Comparison of ENCODE assay signal across 9 mouse cellular contexts in the genomic region with DNA sequence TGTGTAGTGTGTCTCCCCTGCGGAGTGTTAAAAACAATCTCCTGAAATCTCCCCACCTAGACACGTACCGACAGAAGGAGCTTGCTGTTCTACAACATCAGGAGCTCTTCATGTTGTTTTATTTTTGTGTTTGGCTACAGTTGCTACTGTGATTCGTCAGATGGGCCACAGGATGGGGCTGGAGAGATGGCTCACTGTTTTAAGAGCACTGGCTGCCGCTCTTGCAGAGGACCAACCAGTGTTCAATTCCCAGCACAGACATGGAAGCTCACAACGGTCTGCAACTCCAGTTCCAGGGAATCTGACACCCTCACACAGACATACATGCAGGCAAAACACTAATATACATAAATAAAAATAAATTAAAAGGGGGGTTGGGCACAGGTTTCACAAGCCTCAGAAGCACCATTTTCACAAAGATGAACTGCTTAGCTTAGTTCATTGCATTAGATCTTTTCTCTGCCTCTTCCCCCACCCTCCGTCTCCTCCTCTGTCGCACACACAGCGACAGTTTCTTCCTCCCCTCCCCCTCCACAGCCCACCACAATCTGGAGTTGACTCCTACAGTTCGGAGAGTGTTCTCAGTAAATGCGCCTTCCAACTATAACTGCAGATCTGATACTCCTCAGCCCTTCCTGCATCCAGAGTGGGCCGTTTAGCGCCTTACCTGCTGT. TPM values are rescaled to one million over a fixed set of nuclear protein-coding genes. Genes with fewer than 3 reads are reported as not detected.
DNase-seq lines count a peak whose midpoint lies in the region; ATAC-seq and TF ChIP-seq lines count a peak whose summit lies in the region.
"Had no signal": no experiment of that assay in that cellular context is flagged by ENCODE, and none has a peak within 500 bp of the region (broad histone marks: within the 10 kb centered on the region; RNA-seq: fewer than 3 reads in every experiment).

No protein-coding gene starts in this region.

- no peak overlapping the region for H3K27ac ChIP-seq in heart, embryonic 12.5 days (ENCODE audit: poor library complexity, severe bottlenecking)
- no peak overlapping the region for H3K27ac ChIP-seq in ES-Bruce4 (ENCODE audit: insufficient read depth, low read length)
- H3K27ac ChIP-seq in heart, postnatal 0 days (ENCODE audit: low read depth): no peak overlapping the region
- H3K27ac ChIP-seq in midbrain, embryonic 13.5 days: no peak overlapping the region

- H3K36me3 ChIP-seq in heart, embryonic 12.5 days: peaks cover 10% of the 10 kb centered on the region; the same call in 1 of the 2 replicates
- no peaks in the 10 kb centered on the region for H3K36me3 ChIP-seq in ES-Bruce4 (ENCODE audit: control insufficient read depth, insufficient read depth, low read length, poor library complexity, severe bottlenecking)
- H3K36me3 ChIP-seq in heart, postnatal 0 days (replicated peaks; ENCODE audit: control insufficient read depth, insufficient read depth, low read length): no peaks in the 10 kb centered on the region
- 0 out of 2 replicates have a peak, but pooled peaks cover 3% of the 10 kb centered on the region for H3K36me3 ChIP-seq in midbrain, embryonic 13.5 days

- ATAC-seq in heart, embryonic 12.5 days (ENCODE audit: insufficient number of reproducible peaks, low FRiP score): no peak
- ATAC-seq in heart, postnatal 0 days (ENCODE audit: insufficient read depth, low read depth): no peak
- ATAC-seq in midbrain, embryonic 13.5 days: no peak

- no peak for TF ChIP-seq EP300 in ES-Bruce4 (IDR thresholded peaks at IDR 0.05; ENCODE audit: insufficient read depth, low read depth, low read length)
- no peak for TF ChIP-seq EP300 in heart, postnatal 0 days (IDR thresholded peaks at IDR 0.05; ENCODE audit: low read depth)

- H3K4me1 ChIP-seq in heart, embryonic 12.5 days (replicated peaks): peaks cover 41% of the 10 kb centered on the region
- H3K4me1 ChIP-seq in ES-Bruce4 (ENCODE audit: control insufficient read depth, insufficient read depth, low read length): peaks cover 2% of the 10 kb centered on the region
- H3K4me1 ChIP-seq in heart, postnatal 0 days (ENCODE audit: control insufficient read depth, insufficient read depth): peaks cover 19% of the 10 kb centered on the region
- H3K4me1 ChIP-seq in midbrain, embryonic 13.5 days (replicated peaks): peaks cover 37% of the 10 kb centered on the region

- no peaks in the 10 kb centered on the region for H3K27me3 ChIP-seq in heart, embryonic 12.5 days (replicated peaks)
- no peaks in the 10 kb centered on the region for H3K27me3 ChIP-seq in ES-Bruce4 (ENCODE audit: control insufficient read depth, insufficient read depth, low read length, poor library complexity, severe bottlenecking)
- H3K27me3 ChIP-seq in heart, postnatal 0 days (ENCODE audit: control insufficient read depth, insufficient read depth, low read length): no peaks in the 10 kb centered on the region
- H3K27me3 ChIP-seq in midbrain, embryonic 13.5 days: peaks cover 18% of the 10 kb centered on the region

- peak overlapping the region; percentile 11; the same call in 1 of the 2 replicates for H3K4me2 ChIP-seq in heart, embryonic 12.5 days
- H3K4me2 ChIP-seq in heart, postnatal 0 days (ENCODE audit: low read depth, low read length): peak overlapping the region; percentile 16; the same call in 1 of the 2 replicates
- H3K4me2 ChIP-seq in midbrain, embryonic 13.5 days (replicated peaks): peak overlapping the region; percentile 19; the same call in 1 of the 2 replicates

- TF ChIP-seq POLR2A in ES-Bruce4 (IDR thresholded peaks at IDR 0.05; ENCODE audit: insufficient read depth, low read length): no peak

- TF ChIP-seq CTCF in ES-Bruce4 (IDR thresholded peaks at IDR 0.05; ENCODE audit: low read depth, low read length): peak; percentile 3
- TF ChIP-seq CTCF in heart, postnatal 0 days (IDR thresholded peaks at IDR 0.05; ENCODE audit: low read depth): 0 out of 2 replicates have a peak, but pooled peaks have one; percentile 19

- 0 out of 2 replicates have a peak overlapping the region, but pooled peaks have one; percentile 6 for H3K4me3 ChIP-seq in heart, embryonic 12.5 days
- no peak overlapping the region for H3K4me3 ChIP-seq in ES-Bruce4 (ENCODE audit: low read depth, low read length)
- H3K4me3 ChIP-seq in heart, postnatal 0 days (ENCODE audit: low read depth, low read length): peak overlapping the region; percentile 8; the same call in 1 of the 2 replicates
- no peak overlapping the region for H3K4me3 ChIP-seq in midbrain, embryonic 13.5 days (replicated peaks)

- no peak for DNase-seq in heart, postnatal 4 days
- no peak for DNase-seq in heart, postnatal 0 days (ENCODE audit: low spot score)
- DNase-seq in thymus, postnatal 25 days: peak; percentile 63
- DNase-seq in B cell, adult 2 months: no peak
- DNase-seq in urinary bladder, adult 18-20 months (ENCODE audit: low spot score in 2 of 2): no peak

- H3K9ac ChIP-seq in heart, embryonic 12.5 days: no peak overlapping the region
- H3K9ac ChIP-seq in ES-Bruce4 (ENCODE audit: low read depth, poor library complexity, severe bottlenecking): no peak overlapping the region
- no peak overlapping the region; the same call in 1 of the 2 replicates for H3K9ac ChIP-seq in heart, postnatal 0 days (replicated peaks; ENCODE audit: low read depth, low read length)
- peak overlapping the region; percentile 44; the same call in 1 of the 2 replicates for H3K9ac ChIP-seq in midbrain, embryonic 13.5 days (replicated peaks)

- no peaks in the 10 kb centered on the region for H3K9me3 ChIP-seq in heart, embryonic 12.5 days (replicated peaks)
- no peaks in the 10 kb centered on the region for H3K9me3 ChIP-seq in ES-Bruce4 (replicated peaks; ENCODE audit: control insufficient read depth, insufficient read depth, low read length, poor library complexity, severe bottlenecking)
- no peaks in the 10 kb centered on the region for H3K9me3 ChIP-seq in heart, postnatal 0 days (replicated peaks; ENCODE audit: control insufficient read depth, low read length)
- H3K9me3 ChIP-seq in midbrain, embryonic 13.5 days: no peaks in the 10 kb centered on the region

- 19% methylated on average over 13 of the region's 13 CpGs for WGBS in heart, embryonic 12.5 days
- 25% methylated on average over 13 of the region's 13 CpGs for WGBS in heart, postnatal 0 days
- 20% methylated on average over 13 of the region's 13 CpGs for whole genome bisulfite sequencing in midbrain, embryonic 13.5 days

RNA-seq across cellular contexts. Expression of gene Brd2, which starts 6.0 kb away (rescaled TPM):
- polyA plus RNA-seq in heart, embryonic 12.5 days (2016; fragmentation: Nextera tagmentation; extraction: Ambion mirVana): 89.4 and 90.6 TPM in 2 replicates
- 100 to 1,000 TPM; 125 to 128 TPM for total RNA-seq in heart, postnatal 4 days (2021)
- polyA plus RNA-seq in ES-Bruce4 (2011; ENCODE audit: insufficient read depth, insufficient read length, low read depth, missing spikeins): 190 and 199 TPM in 2 replicates
- total RNA-seq in heart, postnatal 0 days (2014; rRNA removed; ENCODE audit: low replicate concordance): 83.2 and 87.5 TPM in 2 replicates
- polyA plus RNA-seq in heart, postnatal 0 days (2015; fragmentation: Nextera tagmentation; extraction: Ambion mirVana): 33.4 and 38.4 TPM in 2 replicates
- 128 and 147 TPM in 2 replicates for polyA plus RNA-seq in midbrain, embryonic 13.5 days (2015; fragmentation: Nextera tagmentation; extraction: Ambion mirVana)

RNA-seq across cellular contexts. Expression of gene H2-DMa, which starts 9.1 kb away (rescaled TPM):
- 3.9 and 7.8 TPM in 2 replicates for polyA plus RNA-seq in heart, embryonic 12.5 days (2016; fragmentation: Nextera tagmentation; extraction: Ambion mirVana)
- 1 to 10 TPM; 5.6 to 6.0 TPM for total RNA-seq in heart, postnatal 4 days (2021)
- polyA plus RNA-seq in ES-Bruce4 (2011; ENCODE audit: insufficient read depth, insufficient read length, low read depth, missing spikeins): 5.9 and 8.3 TPM in 2 replicates
- 2.6 and 7.2 TPM in 2 replicates for total RNA-seq in heart, postnatal 0 days (2014; rRNA removed; ENCODE audit: low replicate concordance)
- polyA plus RNA-seq in heart, postnatal 0 days (2015; fragmentation: Nextera tagmentation; extraction: Ambion mirVana): 4.2 and 4.6 TPM in 2 replicates
- 13.1 and 15.3 TPM in 2 replicates for polyA plus RNA-seq in midbrain, embryonic 13.5 days (2015; fragmentation: Nextera tagmentation; extraction: Ambion mirVana)

RNA-seq across cellular contexts. Expression of gene H2-DMb2, which starts 14.7 kb away (rescaled TPM):
- 0.21 TPM in 1 of 2 replicates, not detected in the other for polyA plus RNA-seq in heart, embryonic 12.5 days (2016; fragmentation: Nextera tagmentation; extraction: Ambion mirVana)
- under 1 TPM; 0.55 to 0.72 TPM for total RNA-seq in heart, postnatal 4 days (2021)
- not detected in 2 replicates for polyA plus RNA-seq in ES-Bruce4 (2011; ENCODE audit: insufficient read depth, insufficient read length, low read depth, missing spikeins)
- total RNA-seq in heart, postnatal 0 days (2014; rRNA removed; ENCODE audit: low replicate concordance): 1.5 TPM in 1 of 2 replicates, not detected in the other
- polyA plus RNA-seq in heart, postnatal 0 days (2015; fragmentation: Nextera tagmentation; extraction: Ambion mirVana): 0.33 and 0.38 TPM in 2 replicates
- polyA plus RNA-seq in midbrain, embryonic 13.5 days (2015; fragmentation: Nextera tagmentation; extraction: Ambion mirVana): 0.14 and 0.32 TPM in 2 replicates

RNA-seq across cellular contexts. Expression of gene H2-DMb1, which starts 24.5 kb away (rescaled TPM):
- polyA plus RNA-seq in heart, embryonic 12.5 days (2016; fragmentation: Nextera tagmentation; extraction: Ambion mirVana): 0.33 and 0.41 TPM in 2 replicates
- total RNA-seq in heart, postnatal 4 days (2021): under 1 TPM; 0.26 to 0.68 TPM
- 0.65 and 1.1 TPM in 2 replicates for polyA plus RNA-seq in ES-Bruce4 (2011; ENCODE audit: insufficient read depth, insufficient read length, low read depth, missing spikeins)
- total RNA-seq in heart, postnatal 0 days (2014; rRNA removed; ENCODE audit: low replicate concordance): 0.19 TPM in 1 of 2 replicates, not detected in the other
- 0.65 and 0.90 TPM in 2 replicates for polyA plus RNA-seq in heart, postnatal 0 days (2015; fragmentation: Nextera tagmentation; extraction: Ambion mirVana)
- 0.43 TPM in 1 of 2 replicates, not detected in the other for polyA plus RNA-seq in midbrain, embryonic 13.5 days (2015; fragmentation: Nextera tagmentation; extraction: Ambion mirVana)
- total RNA-seq: MEL had no signal

RNA-seq across cellular contexts. Expression of gene H2-Oa, which starts 36.3 kb away (rescaled TPM):
- polyA plus RNA-seq in heart, embryonic 12.5 days (2016; fragmentation: Nextera tagmentation; extraction: Ambion mirVana): 0.26 and 0.37 TPM in 2 replicates
- total RNA-seq in heart, postnatal 4 days (2021): not detected
- polyA plus RNA-seq in ES-Bruce4 (2011; ENCODE audit: insufficient read depth, insufficient read length, low read depth, missing spikeins): 1.4 TPM in 1 of 2 replicates, not detected in the other
- not detected in 2 replicates for total RNA-seq in heart, postnatal 0 days (2014; rRNA removed; ENCODE audit: low replicate concordance)
- polyA plus RNA-seq in heart, postnatal 0 days (2015; fragmentation: Nextera tagmentation; extraction: Ambion mirVana): not detected in 2 replicates
- polyA plus RNA-seq in midbrain, embryonic 13.5 days (2015; fragmentation: Nextera tagmentation; extraction: Ambion mirVana): not detected in 2 replicates

Comparison
In these comparisons a context has a peak if more than half of its experiments do, and no peak if none do; other contexts are left out.
1. H3K4me3 ChIP-seq: peak in heart, embryonic 12.5 days (single experiment) and heart, postnatal 0 days (single experiment); none in ES-Bruce4 (single experiment) and midbrain, embryonic 13.5 days (single experiment).
2. Peak in every context shown above with its lines, with median percentiles within 50 percentile points of each other: H3K4me2 ChIP-seq.